Comparison of ENCODE assay signal across 14 mouse cellular contexts in the genomic region with DNA sequence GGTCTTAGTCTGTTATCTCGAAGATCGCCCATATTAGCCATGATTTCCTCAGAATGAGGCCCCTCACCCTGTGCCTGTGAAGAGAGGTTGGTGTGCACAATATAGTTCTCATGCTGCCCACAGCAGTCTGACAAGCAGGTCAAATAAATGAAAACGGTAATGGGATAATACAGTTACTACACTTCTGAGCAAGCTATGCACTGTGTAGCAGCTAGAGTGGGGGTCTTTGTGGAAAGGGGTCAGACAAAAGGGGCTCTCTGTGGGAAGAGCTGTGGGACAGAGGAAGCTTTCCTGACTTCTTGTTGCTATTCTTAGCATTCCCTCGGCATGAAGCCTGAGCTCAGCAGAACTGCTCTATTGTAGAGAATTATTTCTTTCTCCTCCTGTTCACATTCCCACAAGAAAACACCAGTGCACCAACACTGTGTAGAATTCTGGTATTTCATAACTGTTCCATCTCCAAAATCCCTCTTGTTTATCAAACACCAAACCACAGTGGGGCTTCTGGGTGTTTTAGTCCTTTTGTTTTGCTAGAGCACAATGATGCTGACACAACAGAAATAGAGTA.
DNase-seq lines count a peak whose midpoint lies in the region; ATAC-seq and TF ChIP-seq lines count a peak whose summit lies in the region.
"Had no signal": no experiment of that assay in that cellular context is flagged by ENCODE, and none has a peak within 500 bp of the region (broad histone marks: within the 10 kb centered on the region; RNA-seq: fewer than 3 reads in every experiment).

No protein-coding gene starts in this region.

- no peaks in the 10 kb centered on the region for H3K27me3 ChIP-seq in intestine, embryonic 14.5 days (replicated peaks; ENCODE audit: control insufficient read depth, insufficient read depth, low read length)
- H3K27me3 ChIP-seq in intestine, postnatal 0 days (replicated peaks; ENCODE audit: control insufficient read depth, insufficient read depth, low read length) = no peaks in the 10 kb centered on the region
- H3K27me3 ChIP-seq in forebrain, embryonic 13.5 days = no peaks in the 10 kb centered on the region
- H3K27me3 ChIP-seq in intestine, embryonic 15.5 days (replicated peaks) = no peaks in the 10 kb centered on the region
- H3K27me3 ChIP-seq: Patski had no signal

- H3K4me2 ChIP-seq in intestine, embryonic 14.5 days (ENCODE audit: low read length) = no peak overlapping the region
- H3K4me2 ChIP-seq in intestine, postnatal 0 days (replicated peaks; ENCODE audit: low read depth) = no peak overlapping the region
- no peak overlapping the region for H3K4me2 ChIP-seq in forebrain, embryonic 13.5 days
- H3K4me2 ChIP-seq in intestine, embryonic 15.5 days (replicated peaks) = no peak overlapping the region

- H3K9ac ChIP-seq in intestine, embryonic 14.5 days (ENCODE audit: low read length) = no peak overlapping the region
- no peak overlapping the region for H3K9ac ChIP-seq in intestine, postnatal 0 days (ENCODE audit: low read depth, low read length)
- no peak overlapping the region for H3K9ac ChIP-seq in forebrain, embryonic 13.5 days
- no peak overlapping the region for H3K9ac ChIP-seq in intestine, embryonic 15.5 days
- H3K9ac ChIP-seq: liver, embryonic 14.5 days had no signal

- no peak for DNase-seq in intestine, embryonic 14.5 days (ENCODE audit: low spot score)
- peak; percentile 51 for DNase-seq in retina, embryonic 14.5 days (ENCODE audit: low spot score)
- no peak for DNase-seq in gastrocnemius, adult 2 months
- no peak for DNase-seq in left cerebral cortex, adult 11 months (ENCODE audit: low spot score)
- DNase-seq in adrenal gland, postnatal 25 days = no peak
- DNase-seq: adrenal gland, adult 2 months; kidney, postnatal 14 days; spleen, adult 18-20 months; thymus, postnatal 14 days had no signal

- intact Hi-C loops in gastrocnemius, adult 2 months (cut with DNase I) = no loop called here

- H3K4me1 ChIP-seq in intestine, embryonic 14.5 days (replicated peaks; ENCODE audit: control insufficient read depth, insufficient read depth, low read length) = no peaks in the 10 kb centered on the region; the same call in 1 of the 2 replicates
- H3K4me1 ChIP-seq in intestine, postnatal 0 days (replicated peaks; ENCODE audit: control insufficient read depth, insufficient read depth, low read length) = no peaks in the 10 kb centered on the region
- no peaks in the 10 kb centered on the region; the same call in 1 of the 2 replicates for H3K4me1 ChIP-seq in forebrain, embryonic 13.5 days
- H3K4me1 ChIP-seq in intestine, embryonic 15.5 days (replicated peaks) = no peaks in the 10 kb centered on the region

- no peaks in the 10 kb centered on the region for H3K9me3 ChIP-seq in intestine, embryonic 14.5 days (ENCODE audit: control insufficient read depth, low read length)
- H3K9me3 ChIP-seq in intestine, postnatal 0 days (ENCODE audit: control insufficient read depth) = no peaks in the 10 kb centered on the region
- no peaks in the 10 kb centered on the region for H3K9me3 ChIP-seq in forebrain, embryonic 13.5 days (replicated peaks)
- H3K9me3 ChIP-seq in intestine, embryonic 15.5 days = no peaks in the 10 kb centered on the region

- TF ChIP-seq CTCF in intestine, postnatal 0 days (IDR thresholded peaks at IDR 0.05; ENCODE audit: low read depth) = no peak
- TF ChIP-seq CTCF in gastrocnemius, adult 2 months (IDR thresholded peaks at IDR 0.05) = no peak

- H3K4me3 ChIP-seq in intestine, embryonic 14.5 days (ENCODE audit: low read depth, low read length) = no peak overlapping the region
- no peak overlapping the region for H3K4me3 ChIP-seq in intestine, postnatal 0 days (ENCODE audit: low read depth, low read length)
- no peak overlapping the region for H3K4me3 ChIP-seq in forebrain, embryonic 13.5 days
- H3K4me3 ChIP-seq in intestine, embryonic 15.5 days (replicated peaks) = no peak overlapping the region
- no peak overlapping the region for H3K4me3 ChIP-seq in gastrocnemius, adult 2 months

- H3K36me3 ChIP-seq in intestine, embryonic 14.5 days (ENCODE audit: control insufficient read depth, insufficient read depth, low read length) = no peaks in the 10 kb centered on the region
- no peaks in the 10 kb centered on the region for H3K36me3 ChIP-seq in intestine, postnatal 0 days (ENCODE audit: control insufficient read depth, insufficient read depth)
- H3K36me3 ChIP-seq in forebrain, embryonic 13.5 days (ENCODE audit: poor library complexity, severe bottlenecking) = no peaks in the 10 kb centered on the region
- no peaks in the 10 kb centered on the region for H3K36me3 ChIP-seq in intestine, embryonic 15.5 days

- H3K27ac ChIP-seq in intestine, embryonic 14.5 days (ENCODE audit: low read depth) = peak overlapping the region; percentile 60
- no peak overlapping the region for H3K27ac ChIP-seq in intestine, postnatal 0 days (ENCODE audit: low read depth, low read length)
- no peak overlapping the region for H3K27ac ChIP-seq in forebrain, embryonic 13.5 days
- H3K27ac ChIP-seq in intestine, embryonic 15.5 days = 0 out of 2 replicates have a peak overlapping the region, but pooled peaks have one; percentile 32
- H3K27ac ChIP-seq in gastrocnemius, adult 2 months = no peak overlapping the region
- H3K27ac ChIP-seq: liver, embryonic 14.5 days had no signal

- ATAC-seq in intestine, embryonic 14.5 days (replicated peaks; ENCODE audit: low FRiP score, low TSS enrichment, low read depth) = 0 out of 2 replicates have a peak, but pooled peaks have one; percentile 27
- ATAC-seq in intestine, postnatal 0 days = no peak
- ATAC-seq in forebrain, embryonic 13.5 days = peak; percentile 65; the same call in 1 of the 2 replicates
- peak; percentile 53; the same call in 1 of the 2 replicates for ATAC-seq in intestine, embryonic 15.5 days
- ATAC-seq: Patski had no signal

- 31% methylated on average over 4 of the region's 4 CpGs for WGBS in intestine, embryonic 14.5 days
- WGBS in intestine, postnatal 0 days = 51% methylated on average over 4 of the region's 4 CpGs
- WGBS in forebrain, embryonic 13.5 days = 30% methylated on average over 4 of the region's 4 CpGs
- 43% methylated on average over 4 of the region's 4 CpGs for WGBS in intestine, embryonic 15.5 days

Comparison
In these comparisons a context has a peak if more than half of its experiments do, and no peak if none do; other contexts are left out.
1. H3K27ac ChIP-seq: peak in intestine, embryonic 14.5 days (single experiment) and intestine, embryonic 15.5 days (single experiment); none in intestine, postnatal 0 days (single experiment), forebrain, embryonic 13.5 days (single experiment) and gastrocnemius, adult 2 months (single experiment).